Mouse (Mus musculus): ENCODE measurements around the gene Rpgrip1l.

DNA sequence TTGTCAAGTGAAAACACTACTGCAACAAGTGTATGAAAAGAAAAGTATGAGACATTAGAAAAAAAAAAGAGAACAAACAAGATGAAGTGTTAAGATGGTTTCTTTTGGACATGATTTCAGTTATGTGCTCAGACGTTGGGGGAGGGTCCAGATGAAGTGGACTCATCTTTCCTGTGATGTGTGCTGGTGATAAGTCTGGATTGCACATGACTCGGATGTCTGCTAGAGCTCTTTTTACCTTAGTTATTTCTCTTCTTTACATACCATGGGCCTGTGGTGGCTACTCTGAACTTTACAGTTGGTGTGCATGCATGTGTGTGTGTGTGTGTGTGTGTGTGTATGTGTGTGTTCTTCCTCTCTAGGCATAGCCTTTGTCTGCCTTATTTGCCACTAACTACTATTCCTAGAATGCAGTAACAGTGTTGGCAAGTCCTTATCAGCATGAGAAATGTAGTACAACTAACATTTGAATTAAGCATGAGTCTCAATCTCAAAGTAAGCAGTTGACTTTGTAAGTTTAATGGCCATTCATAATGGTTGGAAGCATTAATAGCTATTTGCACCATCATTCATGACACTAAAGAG is 43.6 kb downstream of the Rpgrip1l start:
- TF ChIP-seq CTCF (IDR thresholded peaks at IDR 0.05; ENCODE audit: borderline replicate concordance, insufficient read depth, low read depth, low read length) (no peak), POLR2A (IDR thresholded peaks at IDR 0.05; ENCODE audit: borderline replicate concordance, insufficient read depth, low read length) (no peak)

Measured in cerebellum, adult 2 months (tissue).